Mouse (Mus musculus): Measurements from ENCODE around the gene Olfr458. TPM values are rescaled to one million over a fixed set of nuclear protein-coding genes. Genes with fewer than 3 reads are reported as not detected.

The Olfr458 gene
- polyA plus RNA-seq, 1 experiment: not detected

DNA sequence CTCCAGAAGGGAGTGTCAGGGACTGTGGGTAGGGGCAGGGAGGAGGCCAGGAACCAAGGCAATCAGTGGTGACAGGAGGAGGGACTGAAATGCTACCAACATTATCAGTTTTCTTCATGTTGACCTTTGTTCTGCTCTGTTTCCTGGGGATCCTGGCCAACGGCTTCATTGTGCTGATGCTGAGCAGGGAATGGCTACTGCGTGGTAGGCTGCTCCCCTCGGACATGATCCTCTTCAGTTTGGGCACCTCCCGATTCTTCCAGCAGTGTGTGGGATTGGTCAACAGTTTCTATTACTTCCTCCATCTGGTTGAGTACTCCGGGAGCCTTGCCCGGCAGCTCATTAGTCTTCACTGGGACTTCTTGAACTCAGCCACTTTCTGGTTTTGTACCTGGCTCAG is 30.6 kb downstream of the Olfr458 start, which contains the start of gene Tas2r126:
Gene Tas2r126, plus strand, starts transcription at position 90 of the 400 bp plus-strand sequence.
- DNase-seq: no peak
- no peak for TF ChIP-seq POLR2A (IDR thresholded peaks at IDR 0.05; ENCODE audit: control insufficient read depth, extremely low read depth, insufficient read depth, low read length, poor library complexity)
- TF ChIP-seq CTCF (IDR thresholded peaks at IDR 0.05; ENCODE audit: borderline replicate concordance, control insufficient read depth, extremely low read depth, insufficient read depth, low read length, poor library complexity): no peak
- no peaks in the 10 kb centered on the region for H3K27me3 ChIP-seq (ENCODE audit: control insufficient read depth, insufficient read depth, low read length)
- no peaks in the 10 kb centered on the region for H3K36me3 ChIP-seq (ENCODE audit: control insufficient read depth, insufficient read depth, low read length)
- 85% methylated on average over 6 of the region's 6 CpGs for WGBS
- no peak within 1 kb of the TSS for H3K27ac ChIP-seq (ENCODE audit: control insufficient read depth, insufficient read depth, low read length)
- no peak within 1 kb of the TSS for H3K4me3 ChIP-seq (ENCODE audit: control insufficient read depth, insufficient read depth, low read length)
- no peaks in the 10 kb centered on the region for H3K4me1 ChIP-seq (replicated peaks; ENCODE audit: control insufficient read depth, insufficient read depth, low read length)

DNA sequence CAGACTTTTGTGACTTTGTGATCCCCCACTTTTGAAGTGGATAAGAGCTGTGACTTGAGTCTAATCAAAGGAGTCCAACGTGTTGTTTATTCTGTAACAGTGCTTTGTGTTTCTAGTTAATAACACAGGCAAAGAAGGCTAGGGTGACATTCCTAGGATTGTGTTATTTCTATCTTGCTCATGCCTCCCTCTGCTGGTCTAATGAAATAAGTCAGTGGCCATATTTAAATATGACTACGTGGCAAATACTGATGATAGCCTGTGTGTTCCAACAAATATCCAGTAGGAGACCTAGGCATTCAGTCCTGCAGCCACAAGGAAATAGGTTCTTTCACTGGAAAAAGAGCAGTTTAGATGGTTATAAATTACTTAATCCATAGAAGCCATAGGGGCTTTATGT is 31.4 kb downstream of the Olfr458 start:
- no peaks in the 10 kb centered on the region for H3K4me1 ChIP-seq (replicated peaks; ENCODE audit: control insufficient read depth, insufficient read depth, low read length)
- DNase-seq: no peak
- no peaks in the 10 kb centered on the region for H3K36me3 ChIP-seq (ENCODE audit: control insufficient read depth, insufficient read depth, low read length)
- H3K27ac ChIP-seq (ENCODE audit: control insufficient read depth, insufficient read depth, low read length): no peak overlapping the region
- H3K4me3 ChIP-seq (ENCODE audit: control insufficient read depth, insufficient read depth, low read length): no peak overlapping the region
- TF ChIP-seq CTCF (IDR thresholded peaks at IDR 0.05; ENCODE audit: borderline replicate concordance, control insufficient read depth, extremely low read depth, insufficient read depth, low read length, poor library complexity): no peak
- no peak for TF ChIP-seq POLR2A (IDR thresholded peaks at IDR 0.05; ENCODE audit: control insufficient read depth, extremely low read depth, insufficient read depth, low read length, poor library complexity)
- WGBS: 28% methylated on average over 2 of the region's 2 CpGs
- no peaks in the 10 kb centered on the region for H3K27me3 ChIP-seq (ENCODE audit: control insufficient read depth, insufficient read depth, low read length)

- Histone ChIP-seq H3K36me3 (ENCODE audit: control insufficient read depth, insufficient read depth, low read length) (no peaks in the 10 kb centered on the region), H3K27ac (ENCODE audit: control insufficient read depth, insufficient read depth, low read length) (no peak overlapping the region), H3K4me1 (replicated peaks; ENCODE audit: control insufficient read depth, insufficient read depth, low read length) (no peaks in the 10 kb centered on the region), H3K27me3 (ENCODE audit: control insufficient read depth, insufficient read depth, low read length) (no peaks in the 10 kb centered on the region), H3K4me3 (ENCODE audit: control insufficient read depth, insufficient read depth, low read length) (no peak overlapping the region)
- TF ChIP-seq CTCF (IDR thresholded peaks at IDR 0.05; ENCODE audit: borderline replicate concordance, control insufficient read depth, extremely low read depth, insufficient read depth, low read length, poor library complexity): no peak
- no peak for TF ChIP-seq POLR2A (IDR thresholded peaks at IDR 0.05; ENCODE audit: control insufficient read depth, extremely low read depth, insufficient read depth, low read length, poor library complexity)
- WGBS: 92% methylated on average over 4 of the region's 4 CpGs
- DNase-seq: no peak
Observed at GRCm38 (mm10) chr6:42426337-42426736, 38.7 kb downstream of the Olfr458 start.

DNA sequence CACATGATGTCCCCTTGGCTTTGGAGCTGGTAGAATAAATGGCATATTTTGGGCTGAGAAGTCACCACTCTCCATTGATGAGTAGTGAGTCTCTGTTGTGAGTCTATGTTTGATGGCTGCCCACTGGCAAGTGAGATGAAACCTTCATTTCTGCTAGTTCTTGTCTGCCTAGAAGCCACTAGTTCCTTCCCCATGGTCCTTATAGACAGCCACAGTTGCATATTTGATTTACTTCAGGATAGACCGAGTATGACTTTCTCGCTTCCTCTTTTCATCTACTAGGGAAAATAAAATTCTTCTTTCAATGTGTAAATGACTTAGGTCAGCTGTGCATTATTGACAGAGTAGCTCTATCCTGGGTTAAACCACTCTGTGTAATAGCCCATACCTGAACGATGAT is 40.5 kb downstream of the Olfr458 start:
- Histone ChIP-seq H3K27ac (ENCODE audit: control insufficient read depth, insufficient read depth, low read length) (no peak overlapping the region), H3K27me3 (ENCODE audit: control insufficient read depth, insufficient read depth, low read length) (no peaks in the 10 kb centered on the region), H3K36me3 (ENCODE audit: control insufficient read depth, insufficient read depth, low read length) (no peaks in the 10 kb centered on the region), H3K4me3 (ENCODE audit: control insufficient read depth, insufficient read depth, low read length) (no peak overlapping the region), H3K4me1 (replicated peaks; ENCODE audit: control insufficient read depth, insufficient read depth, low read length) (no peaks in the 10 kb centered on the region)
- no peak for DNase-seq
- no peak for TF ChIP-seq POLR2A (IDR thresholded peaks at IDR 0.05; ENCODE audit: control insufficient read depth, extremely low read depth, insufficient read depth, low read length, poor library complexity)
- TF ChIP-seq CTCF (IDR thresholded peaks at IDR 0.05; ENCODE audit: borderline replicate concordance, control insufficient read depth, extremely low read depth, insufficient read depth, low read length, poor library complexity): no peak
- WGBS: 71% methylated on average over 3 of the region's 3 CpGs

- no peak overlapping the region for H3K4me3 ChIP-seq (ENCODE audit: control insufficient read depth, insufficient read depth, low read length)
- no peaks in the 10 kb centered on the region for H3K36me3 ChIP-seq (ENCODE audit: control insufficient read depth, insufficient read depth, low read length)
- H3K27me3 ChIP-seq (ENCODE audit: control insufficient read depth, insufficient read depth, low read length): no peaks in the 10 kb centered on the region
- H3K4me1 ChIP-seq (replicated peaks; ENCODE audit: control insufficient read depth, insufficient read depth, low read length): no peaks in the 10 kb centered on the region
- no peak overlapping the region for H3K27ac ChIP-seq (ENCODE audit: control insufficient read depth, insufficient read depth, low read length)
- 46% methylated on average over 2 of the region's 2 CpGs for WGBS
- TF ChIP-seq POLR2A (IDR thresholded peaks at IDR 0.05; ENCODE audit: control insufficient read depth, extremely low read depth, insufficient read depth, low read length, poor library complexity) (no peak), CTCF (IDR thresholded peaks at IDR 0.05; ENCODE audit: borderline replicate concordance, control insufficient read depth, extremely low read depth, insufficient read depth, low read length, poor library complexity) (no peak)
- no peak for DNase-seq
Observed at GRCm38 (mm10) chr6:42421439-42421838, 43.6 kb downstream of the Olfr458 start.

GRCm38 (mm10) chr6:42419443-42419842 is 45.6 kb downstream of the Olfr458 start:
- H3K4me1 ChIP-seq (replicated peaks; ENCODE audit: control insufficient read depth, insufficient read depth, low read length): no peaks in the 10 kb centered on the region
- WGBS: 94% methylated on average over 2 of the region's 2 CpGs
- no peaks in the 10 kb centered on the region for H3K36me3 ChIP-seq (ENCODE audit: control insufficient read depth, insufficient read depth, low read length)
- no peak for DNase-seq
- TF ChIP-seq POLR2A (IDR thresholded peaks at IDR 0.05; ENCODE audit: control insufficient read depth, extremely low read depth, insufficient read depth, low read length, poor library complexity) (no peak), CTCF (IDR thresholded peaks at IDR 0.05; ENCODE audit: borderline replicate concordance, control insufficient read depth, extremely low read depth, insufficient read depth, low read length, poor library complexity) (no peak)
- H3K27me3 ChIP-seq (ENCODE audit: control insufficient read depth, insufficient read depth, low read length): no peaks in the 10 kb centered on the region
- H3K4me3 ChIP-seq (ENCODE audit: control insufficient read depth, insufficient read depth, low read length): no peak overlapping the region
- H3K27ac ChIP-seq (ENCODE audit: control insufficient read depth, insufficient read depth, low read length): no peak overlapping the region

Other genes with a start within 250 kb of the Olfr458 start
- not detected in 2 replicates for gene Tas2r144, start 249.9 kb downstream of the Olfr458 start, polyA plus RNA-seq (2012; rRNA removed)
- 9.7 and 11.7 TPM in 2 replicates for gene Gstk1, start 219.3 kb downstream of the Olfr458 start, polyA plus RNA-seq (2012; rRNA removed)
- 0.59 TPM in 1 of 2 replicates, not detected in the other for gene Tmem139, start 203.2 kb downstream of the Olfr458 start, polyA plus RNA-seq (2012; rRNA removed)
- gene Casp2, start 200.2 kb downstream of the Olfr458 start, polyA plus RNA-seq (2012; rRNA removed): 116 and 123 TPM in 2 replicates
- 0.66 and 1.00 TPM in 2 replicates for gene Clcn1, start 178.5 kb downstream of the Olfr458 start, polyA plus RNA-seq (2012; rRNA removed)
- 0.17 and 0.24 TPM in 2 replicates for gene Fam131b, start 140.6 kb downstream of the Olfr458 start, polyA plus RNA-seq (2012; rRNA removed)
- gene Zyx, start 115.6 kb downstream of the Olfr458 start, polyA plus RNA-seq (2012; rRNA removed): 209 and 222 TPM in 2 replicates
- gene Epha1, start 91.9 kb downstream of the Olfr458 start, polyA plus RNA-seq (2012; rRNA removed): 3.6 and 4.7 TPM in 2 replicates
- 0.26 and 0.55 TPM in 2 replicates for gene Tas2r143, start 65.0 kb downstream of the Olfr458 start, polyA plus RNA-seq (2012; rRNA removed)
- 0.15 TPM in 1 of 2 replicates, not detected in the other for gene Tas2r135, start 59.8 kb downstream of the Olfr458 start, polyA plus RNA-seq (2012; rRNA removed)
- not detected in 2 replicates for gene Tas2r126, start 30.7 kb downstream of the Olfr458 start, polyA plus RNA-seq (2012; rRNA removed)
- gene Olfr457, start 11.1 kb upstream of the Olfr458 start, polyA plus RNA-seq (2012; rRNA removed): not detected in 2 replicates
- gene Olfr456, start 22.0 kb upstream of the Olfr458 start, polyA plus RNA-seq (2012; rRNA removed): not detected in 2 replicates
- not detected in 2 replicates for gene Olfr455, start 82.4 kb upstream of the Olfr458 start, polyA plus RNA-seq (2012; rRNA removed)
- gene Tcaf3, start 132.5 kb upstream of the Olfr458 start, polyA plus RNA-seq (2012; rRNA removed): not detected in 2 replicates
- gene Tcaf2, start 180.1 kb upstream of the Olfr458 start, polyA plus RNA-seq (2012; rRNA removed): 7.0 and 7.9 TPM in 2 replicates
- 1.9 and 2.5 TPM in 2 replicates for gene Tcaf1, start 244.9 kb upstream of the Olfr458 start, polyA plus RNA-seq (2012; rRNA removed)

All from thymus, adult 2 months (tissue).